Mouse (Mus musculus) heart, postnatal 0 days (tissue): Measurements from ENCODE around the gene Gipc2. TPM values are rescaled to one million over a fixed set of nuclear protein-coding genes. Genes with fewer than 3 reads are reported as not detected.
"Not testable (repeated sequence)": the region's sequence is repeated elsewhere in the genome, so short reads cannot be mapped to it uniquely, and the experiment has no call there.

ENCODE experiments used
- ATAC-seq: fragments of 200-750 bp; cut with Nextera tagmentation; 2 replicates; pipeline ENCODE4 v1.8.0; 2017; ENCODE audit warnings: low read depth, moderate number of reproducible peaks, moderate library complexity; ENCODE audit not compliant: insufficient read depth
- DNase-seq: peaks from one replicate; pipeline ENCODE4 v3.0.0-alpha.2; 2016; ENCODE audit warnings: low spot score
- H3K27ac ChIP-seq: fragments of 300-500 bp; sonication (generic); 2 replicates; pipeline ENCODE4 v1.5.1; 2014; ENCODE audit warnings: low read depth, mild to moderate bottlenecking
- H3K27me3 ChIP-seq: fragments of 300-500 bp; sonication (generic); 2 replicates; pipeline ENCODE4 v1.6.1; 2014; ENCODE audit warnings: low read length, mixed read lengths; ENCODE audit not compliant: control insufficient read depth, insufficient read depth
- H3K36me3 ChIP-seq: fragments of 300-500 bp; sonication (generic); replicated peaks from 2 replicates; pipeline ENCODE4 v1.6.1; 2014; ENCODE audit warnings: low read length, mixed read lengths; ENCODE audit not compliant: control insufficient read depth, insufficient read depth
- H3K4me1 ChIP-seq: fragments of 300-500 bp; sonication (generic); 2 replicates; pipeline ENCODE4 v1.6.1; 2014; ENCODE audit warnings: antibody characterized with exemption; ENCODE audit not compliant: control insufficient read depth, insufficient read depth
- H3K4me2 ChIP-seq: fragments of 300-500 bp; sonication (generic); 2 replicates; pipeline ENCODE4 v1.6.1; 2014; ENCODE audit warnings: low read depth, mild to moderate bottlenecking, low read length, moderate library complexity
- H3K4me3 ChIP-seq: fragments of 300-500 bp; sonication (generic); 2 replicates; pipeline ENCODE4 v1.5.1; 2014; ENCODE audit warnings: low read depth, low read length
- H3K9ac ChIP-seq: fragments of 300-500 bp; sonication (generic); replicated peaks from 2 replicates; pipeline ENCODE4 v1.6.1; 2014; ENCODE audit warnings: low read depth, low read length, mixed read lengths
- H3K9me3 ChIP-seq: fragments of 300-500 bp; sonication (generic); replicated peaks from 2 replicates; pipeline ENCODE4 v1.6.1; 2016; ENCODE audit warnings: low read length; ENCODE audit not compliant: control insufficient read depth
- CTCF ChIP-seq: IDR thresholded peaks from 2 replicates; pipeline ENCODE4 v1.5.1; 2016; ENCODE audit warnings: antibody characterized with exemption, control low read depth, low read depth
- EP300 ChIP-seq: IDR thresholded peaks from 2 replicates; pipeline ENCODE4 v1.6.1; 2016; ENCODE audit warnings: antibody characterized with exemption, low read depth
- WGBS: fragments of 180-500 bp; shearing (Covaris S2); extraction: QIAGEN DNeasy Blood & Tissue Kit; methylation state at CpG from one replicate; pipeline ENCODE4 v1.1.7; 2014; 5-methylcytosine and 5-hydroxymethylcytosine counted together
- polyA plus RNA-seq: library from polyadenylated mRNA; unstranded; fragments of >200 nt; fragmentation: Nextera tagmentation; extraction: Ambion mirVana; gene quantifications from 2 replicates; pipeline ENCODE4 v1.2.1, GENCODE M21; 2015
- total RNA-seq: library from RNA; depleted of rRNA; stranded (reverse); fragments of >200 nt; gene quantifications from 2 replicates; pipeline ENCODE4 v1.2.3, GENCODE M21; 2014; ENCODE audit warnings: low replicate concordance

The Gipc2 gene
- total and polyA plus RNA-seq, 2 experiments from 2014 or later: 3.3 TPM; not detected in 1

GRCm38 (mm10) chr3:152133621-152134020 lies 32.4 kb downstream of the Gipc2 start:
- peak; percentile 95 for DNase-seq
- ATAC-seq: peak; percentile 97
- TF ChIP-seq CTCF (no peak), EP300 (peak; percentile 95)
- no peak overlapping the region for H3K4me3 ChIP-seq
- H3K9me3 ChIP-seq: no peaks in the 10 kb centered on the region
- 7% methylated on average over 9 of the region's 9 CpGs for WGBS
- peak overlapping the region; percentile 89 for H3K27ac ChIP-seq
- H3K27me3 ChIP-seq: no peaks in the 10 kb centered on the region
- H3K4me2 ChIP-seq: peak overlapping the region; percentile 35; the same call in 1 of the 2 replicates
- H3K9ac ChIP-seq: no peak overlapping the region
- H3K4me1 ChIP-seq: peaks cover 11% of the 10 kb centered on the region; the same call in 1 of the 2 replicates
- H3K36me3 ChIP-seq: no peaks in the 10 kb centered on the region

GRCm38 (mm10) chr3:152130963-152131362 lies 35.1 kb downstream of the Gipc2 start:
- Histone ChIP-seq H3K9me3 (no peaks in the 10 kb centered on the region), H3K27ac (no peak overlapping the region), H3K36me3 (no peaks in the 10 kb centered on the region), H3K4me1 (peaks cover 7% of the 10 kb centered on the region; the same call in 1 of the 2 replicates), H3K4me3 (no peak overlapping the region), H3K4me2 (no peak overlapping the region), H3K9ac (no peak overlapping the region), H3K27me3 (no peaks in the 10 kb centered on the region)
- TF ChIP-seq CTCF (no peak), EP300 (no peak)
- ATAC-seq (no peak), DNase-seq (no peak)
- 89% methylated on average over 4 of the region's 4 CpGs for whole genome bisulfite sequencing

- H3K27me3 ChIP-seq, H3K4me3 ChIP-seq, H3K4me2 ChIP-seq, H3K9ac ChIP-seq, H3K36me3 ChIP-seq, ATAC-seq, H3K27ac ChIP-seq, H3K9me3 ChIP-seq, DNase-seq, H3K4me1 ChIP-seq: not testable (repeated sequence)
- 89% methylated on average over 4 of the region's 4 CpGs for WGBS
These were observed 36.6 kb downstream of the Gipc2 start for GRCm38 (mm10) chr3:152129426-152129825.

GRCm38 (mm10) chr3:152128631-152129030 lies 37.4 kb downstream of the Gipc2 start:
- H3K9me3 ChIP-seq: no peaks in the 10 kb centered on the region
- no peak overlapping the region for H3K4me2 ChIP-seq
- DNase-seq: no peak
- H3K4me1 ChIP-seq: peaks cover 7% of the 10 kb centered on the region; the same call in 1 of the 2 replicates
- no peaks in the 10 kb centered on the region for H3K36me3 ChIP-seq
- no peak for TF ChIP-seq CTCF
- TF ChIP-seq EP300: no peak
- 84% methylated on average over 7 of the region's 7 CpGs for WGBS
- H3K9ac ChIP-seq: no peak overlapping the region
- H3K27me3 ChIP-seq: no peaks in the 10 kb centered on the region
- no peak overlapping the region for H3K27ac ChIP-seq
- no peak for ATAC-seq
- H3K4me3 ChIP-seq: no peak overlapping the region

- TF ChIP-seq CTCF (no peak), EP300 (no peak)
- Histone ChIP-seq H3K9ac (no peak overlapping the region), H3K27me3 (no peaks in the 10 kb centered on the region), H3K36me3 (no peaks in the 10 kb centered on the region), H3K4me1 (peaks cover 9% of the 10 kb centered on the region), H3K4me2 (no peak overlapping the region), H3K27ac (no peak overlapping the region), H3K9me3 (no peaks in the 10 kb centered on the region), H3K4me3 (no peak overlapping the region)
- 70% methylated on average over 7 of the region's 7 CpGs for WGBS
- ATAC-seq (no peak), DNase-seq (no peak)
These were observed 38.9 kb downstream of the Gipc2 start for GRCm38 (mm10) chr3:152127144-152127543.

GRCm38 (mm10) chr3:152122720-152123119 lies 43.3 kb downstream of the Gipc2 start:
- Histone ChIP-seq H3K4me2 (no peak overlapping the region), H3K9ac (0 out of 2 replicates have a peak overlapping the region, but pooled peaks have one; percentile 29), H3K9me3 (no peaks in the 10 kb centered on the region), H3K36me3 (no peaks in the 10 kb centered on the region), H3K27me3 (no peaks in the 10 kb centered on the region), H3K4me1 (peaks cover 30% of the 10 kb centered on the region), H3K4me3 (no peak overlapping the region), H3K27ac (peak overlapping the region; percentile 78)
- DNase-seq (peak; percentile 53), ATAC-seq (peak; percentile 63)
- WGBS: 36% methylated on average over 3 of the region's 3 CpGs
- TF ChIP-seq CTCF (no peak), EP300 (no peak)
